Comparison of ENCODE assay signal across 11 mouse cellular contexts in the genomic region with DNA sequence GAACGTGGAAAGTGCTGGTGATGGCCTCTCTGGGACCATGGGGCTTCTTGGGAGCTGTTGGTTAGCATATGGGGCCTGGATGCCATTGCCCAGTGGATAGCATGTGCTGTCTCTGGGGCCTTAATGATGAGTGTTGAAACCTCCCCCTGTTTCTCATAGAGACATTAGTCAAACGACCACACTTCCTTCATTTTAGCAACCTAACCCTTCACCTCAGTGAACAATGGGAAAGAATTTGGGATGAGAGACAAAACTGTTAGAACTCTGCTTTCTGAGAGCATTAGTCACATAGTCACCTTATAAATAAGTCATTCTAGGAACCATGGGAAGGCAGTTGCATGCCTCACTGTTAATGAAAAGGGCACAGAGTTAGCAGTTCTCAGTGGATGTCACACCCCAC. TPM values are rescaled to one million over a fixed set of nuclear protein-coding genes. Genes with fewer than 3 reads are reported as not detected.
DNase-seq lines count a peak whose midpoint lies in the region; ATAC-seq and TF ChIP-seq lines count a peak whose summit lies in the region.
"Had no signal": no experiment of that assay in that cellular context is flagged by ENCODE, and none has a peak within 500 bp of the region (broad histone marks: within the 10 kb centered on the region; RNA-seq: fewer than 3 reads in every experiment).

No protein-coding gene starts in this region.

- H3K9ac ChIP-seq in forebrain, embryonic 12.5 days: no peak overlapping the region

- peak; percentile 18 for DNase-seq in cerebellum, adult 9-10 months
- DNase-seq in left cerebral cortex, adult 2 months (ENCODE audit: extremely low spot score in 1 of 2, low spot score in 2 of 2): no peak
- DNase-seq in left cerebral cortex, postnatal 4 days: no peak
- no peak for DNase-seq in gastrocnemius, adult 8-10 months (ENCODE audit: low spot score in 2 of 2)
- DNase-seq in T-cell, adult 2 months (ENCODE audit: low spot score): no peak
- DNase-seq: adrenal gland, adult 8-10 months; embryo, embryonic 11 days; kidney, adult 18-20 months had no signal

- peaks cover 13% of the 10 kb centered on the region for H3K4me1 ChIP-seq in forebrain, embryonic 12.5 days

- no peak for TF ChIP-seq CTCF in left cerebral cortex, adult 2 months (IDR thresholded peaks at IDR 0.05)

- no peak for TF ChIP-seq POLR2A in myocyte (IDR thresholded peaks at IDR 0.05; ENCODE audit: insufficient read length, low read depth)

- intact Hi-C loops in left cerebral cortex, adult 2 months (cut with DNase I): loop anchor here (2.0 kb wide), 2 partner anchors 57 to 123 kb away; no protein-coding TSS in a partner anchor
- intact Hi-C loops in left cerebral cortex, postnatal 4 days (cut with DNase I): no loop called here

- peak overlapping the region; percentile 67; the same call in 1 of the 2 replicates for H3K4me3 ChIP-seq in left cerebral cortex, adult 2 months
- H3K4me3 ChIP-seq in forebrain, embryonic 12.5 days (replicated peaks): no peak overlapping the region
- peak overlapping the region; percentile 86 for H3K4me3 ChIP-seq in myocyte

- no peaks in the 10 kb centered on the region for H3K27me3 ChIP-seq in forebrain, embryonic 12.5 days
- no peaks in the 10 kb centered on the region for H3K27me3 ChIP-seq in myocyte (ENCODE audit: control insufficient read depth, insufficient read depth, insufficient read length)

- no peaks in the 10 kb centered on the region for H3K36me3 ChIP-seq in forebrain, embryonic 12.5 days (replicated peaks)
- no peaks in the 10 kb centered on the region for H3K36me3 ChIP-seq in myocyte (ENCODE audit: control insufficient read depth, insufficient read depth)

- peak overlapping the region; percentile 94; the same call in 1 of the 2 replicates for H3K4me2 ChIP-seq in forebrain, embryonic 12.5 days
- H3K4me2 ChIP-seq in myocyte (ENCODE audit: low read depth): peak overlapping the region; percentile 95

- no peak overlapping the region for H3ac ChIP-seq in myocyte (ENCODE audit: control insufficient read depth, insufficient read length)

- 13% methylated on average over 2 of the region's 2 CpGs for WGBS in forebrain, embryonic 12.5 days

- no peak for ATAC-seq in cerebellum, adult (ENCODE audit: insufficient number of reproducible peaks, low FRiP score, low TSS enrichment)
- ATAC-seq in forebrain, embryonic 12.5 days (ENCODE audit: low FRiP score): no peak

- no peak overlapping the region for H3K27ac ChIP-seq in left cerebral cortex, adult 2 months
- H3K27ac ChIP-seq in forebrain, embryonic 12.5 days: no peak overlapping the region

- no peaks in the 10 kb centered on the region for H3K9me3 ChIP-seq in forebrain, embryonic 12.5 days

- peaks cover 47% of the 10 kb centered on the region for H3K79me2 ChIP-seq in myocyte (ENCODE audit: control insufficient read depth, insufficient read depth)

TF ChIP-seq in myocyte, 11 proteins besides CTCF, POLR2A, EP300 and RAD21:
- no peak for TF ChIP-seq SRF (IDR thresholded peaks at IDR 0.05; ENCODE audit: control insufficient read depth, insufficient read length, low read depth)
- TF ChIP-seq CEBPB (IDR thresholded peaks at IDR 0.05; ENCODE audit: insufficient read depth, poor library complexity, severe bottlenecking): no peak
- no peak for TF ChIP-seq TCF12 (IDR thresholded peaks at IDR 0.05; ENCODE audit: insufficient read depth, poor library complexity, severe bottlenecking)
- TF ChIP-seq TCF3 (IDR thresholded peaks at IDR 0.05; ENCODE audit: insufficient read length, low read depth): no peak
- no peak for TF ChIP-seq REST (IDR thresholded peaks at IDR 0.05; ENCODE audit: insufficient read depth, insufficient read length)
- TF ChIP-seq E2F4 (IDR thresholded peaks at IDR 0.05; ENCODE audit: insufficient read depth): no peak
- TF ChIP-seq POLR2AphosphoS2 (IDR thresholded peaks at IDR 0.05; ENCODE audit: insufficient read length, low read depth): no peak
- no peak for TF ChIP-seq USF1 (IDR thresholded peaks at IDR 0.05; ENCODE audit: low read depth)
- TF ChIP-seq MAX (IDR thresholded peaks at IDR 0.05; ENCODE audit: low read depth): no peak
- no peak for TF ChIP-seq MYOD1 (IDR thresholded peaks at IDR 0.05; ENCODE audit: control insufficient read depth in 1 of 3, insufficient read length in 2 of 3, low read depth in 2 of 3)
- no peak for TF ChIP-seq MYOG (IDR thresholded peaks at IDR 0.05; ENCODE audit: control insufficient read depth in 1 of 3, insufficient read depth in 1 of 3, insufficient read length in 2 of 3, low read depth in 2 of 3)
TF ChIP-seq in myocyte: peak in this region for 0.

RNA-seq across cellular contexts. Expression of gene Gpd2, which starts 1.9 kb away (rescaled TPM):
- 10 to 100 TPM; 92.8 to 98.0 TPM for total RNA-seq in left cerebral cortex, adult 2 months (2021)
- 10 to 100 TPM; 92.7 to 99.4 TPM for total RNA-seq in left cerebral cortex, postnatal 4 days (2021)
- 23.1 and 24.1 TPM in 2 replicates for polyA plus RNA-seq in forebrain, embryonic 12.5 days (2016; fragmentation: Nextera tagmentation; extraction: Ambion mirVana)
- polyA plus RNA-seq in myocyte (2012; fragmentation: generic; extraction: Trizol): 11.1 TPM
- 100 to 1,000 TPM; 193 to 241 (median 217) TPM for total RNA-seq in gastrocnemius, adult 8-10 months (2022)
